Mouse (Mus musculus): ENCODE data around the gene P2rx2. TPM values are rescaled to one million over a fixed set of nuclear protein-coding genes. Genes with fewer than 3 reads are reported as not detected.
A peak's percentile ranks its signal among the peaks of the same experiment; 100 is the strongest.

The P2rx2 gene
- 1.0 and 1.3 TPM in 2 replicates for polyA plus RNA-seq (2014; fragmentation: Nextera tagmentation; extraction: Ambion mirVana)

DNA sequence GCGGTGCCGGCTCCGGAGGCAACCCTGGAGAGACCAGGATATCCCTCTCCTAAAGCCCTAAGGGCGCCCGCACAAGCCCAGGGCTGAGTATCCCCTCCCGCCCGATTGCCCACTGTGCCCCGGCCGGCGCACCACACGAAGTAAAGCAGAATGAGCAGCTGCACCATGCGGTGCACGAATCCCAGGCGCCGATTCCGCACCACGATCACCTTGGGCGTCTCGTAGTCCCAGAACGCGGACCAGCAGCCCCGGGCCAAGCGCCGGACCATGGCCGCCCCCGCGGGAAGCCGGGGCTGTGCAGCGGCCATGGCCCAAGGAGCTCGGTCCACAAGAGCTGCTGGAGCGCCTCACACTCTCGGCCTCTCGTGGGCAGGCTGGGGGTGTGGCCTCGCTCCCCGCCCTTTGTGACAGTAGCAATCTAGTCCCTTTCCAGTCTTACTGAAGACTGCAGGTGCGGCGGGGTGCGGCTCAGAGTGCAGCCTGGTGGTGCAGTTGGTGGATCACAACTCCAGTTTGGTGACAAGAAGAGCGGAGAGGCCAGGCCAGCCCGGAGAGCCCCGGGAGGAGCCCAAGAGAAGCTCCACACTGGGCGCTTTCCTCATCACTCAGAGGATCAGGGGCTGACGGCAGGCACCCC lies at the start of gene P2rx2:
Gene P2rx2, minus strand, starts transcription at position 565 of the 637 bp plus-strand sequence.
- no peaks in the 10 kb centered on the region for H3K9me3 ChIP-seq (ENCODE audit: control insufficient read depth, low read length)
- no peak within 1 kb of the TSS for H3K27ac ChIP-seq (ENCODE audit: low read depth, low read length)
- ATAC-seq (replicated peaks; ENCODE audit: low FRiP score), result peak; percentile 74
- H3K9ac ChIP-seq (ENCODE audit: low read length), result peak within 1 kb of the TSS; percentile 65
- peak within 1 kb of the TSS; percentile 96 for H3K4me2 ChIP-seq (ENCODE audit: low read depth, low read length, severe bottlenecking)
- peak within 1 kb of the TSS; percentile 44 for H3K4me3 ChIP-seq (ENCODE audit: low read depth, low read length)
- peaks cover 9% of the 10 kb centered on the region for H3K27me3 ChIP-seq (ENCODE audit: control insufficient read depth, insufficient read depth, low read length)
- DNase-seq (ENCODE audit: low spot score), result peak; percentile 80
- 2% methylated on average over 43 of the region's 43 CpGs for WGBS
- H3K36me3 ChIP-seq (ENCODE audit: control insufficient read depth, insufficient read depth, low read length), result no peaks in the 10 kb centered on the region
- peaks cover 7% of the 10 kb centered on the region; the same call in 1 of the 2 replicates for H3K4me1 ChIP-seq (replicated peaks; ENCODE audit: control insufficient read depth, insufficient read depth, low read length)

GRCm38 (mm10) chr5:110392727-110393126 lies 49.7 kb upstream of the P2rx2 start:
- Histone ChIP-seq H3K4me3 (ENCODE audit: low read depth, low read length) (no peak overlapping the region), H3K36me3 (ENCODE audit: control insufficient read depth, insufficient read depth, low read length) (no peaks in the 10 kb centered on the region), H3K9ac (ENCODE audit: low read length) (no peak overlapping the region), H3K27me3 (ENCODE audit: control insufficient read depth, insufficient read depth, low read length) (peaks cover 2% of the 10 kb centered on the region; the same call in 1 of the 2 replicates), H3K4me2 (ENCODE audit: low read depth, low read length, severe bottlenecking) (no peak overlapping the region), H3K4me1 (replicated peaks; ENCODE audit: control insufficient read depth, insufficient read depth, low read length) (no peaks in the 10 kb centered on the region), H3K27ac (ENCODE audit: low read depth, low read length) (no peak overlapping the region), H3K9me3 (ENCODE audit: control insufficient read depth, low read length) (no peaks in the 10 kb centered on the region)
- ATAC-seq (replicated peaks; ENCODE audit: low FRiP score) (peak; percentile 53; the same call in 1 of the 2 replicates), DNase-seq (ENCODE audit: low spot score) (no peak)
- 78% methylated on average over 5 of the region's 5 CpGs for WGBS

- 82% methylated on average over 4 of the region's 4 CpGs for WGBS
- Histone ChIP-seq H3K27ac (ENCODE audit: low read depth, low read length) (no peak overlapping the region), H3K36me3 (ENCODE audit: control insufficient read depth, insufficient read depth, low read length) (no peaks in the 10 kb centered on the region), H3K4me3 (ENCODE audit: low read depth, low read length) (no peak overlapping the region), H3K9ac (ENCODE audit: low read length) (no peak overlapping the region), H3K27me3 (ENCODE audit: control insufficient read depth, insufficient read depth, low read length) (peaks cover 2% of the 10 kb centered on the region; the same call in 1 of the 2 replicates), H3K4me2 (ENCODE audit: low read depth, low read length, severe bottlenecking) (no peak overlapping the region), H3K9me3 (ENCODE audit: control insufficient read depth, low read length) (no peaks in the 10 kb centered on the region), H3K4me1 (replicated peaks; ENCODE audit: control insufficient read depth, insufficient read depth, low read length) (peaks cover 3% of the 10 kb centered on the region)
- DNase-seq (ENCODE audit: low spot score) (no peak), ATAC-seq (replicated peaks; ENCODE audit: low FRiP score) (no peak)
Observed at GRCm38 (mm10) chr5:110390631-110391030, 47.6 kb upstream of the P2rx2 start.

- H3K27ac ChIP-seq (ENCODE audit: low read depth, low read length), result no peak overlapping the region
Observed at GRCm38 (mm10) chr5:110387332-110387731, 44.3 kb upstream of the P2rx2 start.

GRCm38 (mm10) chr5:110386371-110387330 lies 43.6 kb upstream of the P2rx2 start:
- ATAC-seq (replicated peaks; ENCODE audit: low FRiP score), result peak; percentile 90
- Histone ChIP-seq H3K4me3 (ENCODE audit: low read depth, low read length) (peak overlapping the region; percentile 50), H3K4me2 (ENCODE audit: low read depth, low read length, severe bottlenecking) (peak overlapping the region; percentile 68), H3K4me1 (replicated peaks; ENCODE audit: control insufficient read depth, insufficient read depth, low read length) (peaks cover 12% of the 10 kb centered on the region), H3K27me3 (ENCODE audit: control insufficient read depth, insufficient read depth, low read length) (peaks cover 2% of the 10 kb centered on the region; the same call in 1 of the 2 replicates), H3K27ac (ENCODE audit: low read depth, low read length) (peak overlapping the region; percentile 46; the same call in 1 of the 2 replicates), H3K9me3 (ENCODE audit: control insufficient read depth, low read length) (no peaks in the 10 kb centered on the region), H3K36me3 (ENCODE audit: control insufficient read depth, insufficient read depth, low read length) (no peaks in the 10 kb centered on the region; the same call in 1 of the 2 replicates), H3K9ac (ENCODE audit: low read length) (peak overlapping the region; percentile 70)
- peak; percentile 94 for DNase-seq (ENCODE audit: low spot score)
- under 1% methylated on average over 90 of the region's 90 CpGs for WGBS

More at GRCm38 (mm10) chr5:110387332-110387731, 44.3 kb upstream of the P2rx2 start:
- Histone ChIP-seq H3K9ac (ENCODE audit: low read length) (peak overlapping the region; percentile 70), H3K36me3 (ENCODE audit: control insufficient read depth, insufficient read depth, low read length) (no peaks in the 10 kb centered on the region), H3K4me1 (replicated peaks; ENCODE audit: control insufficient read depth, insufficient read depth, low read length) (peaks cover 12% of the 10 kb centered on the region), H3K9me3 (ENCODE audit: control insufficient read depth, low read length) (no peaks in the 10 kb centered on the region), H3K4me2 (ENCODE audit: low read depth, low read length, severe bottlenecking) (peak overlapping the region; percentile 68), H3K4me3 (ENCODE audit: low read depth, low read length) (peak overlapping the region; percentile 50), H3K27me3 (ENCODE audit: control insufficient read depth, insufficient read depth, low read length) (peaks cover 2% of the 10 kb centered on the region; the same call in 1 of the 2 replicates)
- DNase-seq (ENCODE audit: low spot score) (no peak), ATAC-seq (replicated peaks; ENCODE audit: low FRiP score) (no peak; the same call in none of the 2 replicates)
- 11% methylated on average over 8 of the region's 8 CpGs for WGBS

DNA sequence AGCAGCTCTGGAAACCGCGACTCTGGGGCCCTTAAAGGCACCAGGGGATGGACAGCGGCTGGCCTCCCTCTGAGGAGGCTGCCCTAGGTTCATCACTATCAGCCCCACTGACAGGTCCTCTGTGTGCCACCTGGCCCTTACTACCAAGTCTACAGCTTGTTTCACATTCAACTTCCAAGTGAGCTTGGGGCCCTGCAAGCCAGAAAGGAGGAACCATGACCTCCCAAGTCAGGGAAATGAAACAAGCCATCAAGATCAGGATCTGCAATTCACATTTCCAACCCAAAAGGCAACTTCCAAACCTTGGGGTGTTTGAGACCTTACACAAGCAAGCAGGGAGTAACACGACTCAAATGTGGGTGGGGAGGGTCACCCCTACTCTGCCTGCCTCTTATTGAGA lies 42.3 kb upstream of the P2rx2 start:
- WGBS, result 29% methylated on average over 4 of the region's 4 CpGs
- peak overlapping the region; percentile 1; the same call in 1 of the 2 replicates for H3K9ac ChIP-seq (ENCODE audit: low read length)

DNA sequence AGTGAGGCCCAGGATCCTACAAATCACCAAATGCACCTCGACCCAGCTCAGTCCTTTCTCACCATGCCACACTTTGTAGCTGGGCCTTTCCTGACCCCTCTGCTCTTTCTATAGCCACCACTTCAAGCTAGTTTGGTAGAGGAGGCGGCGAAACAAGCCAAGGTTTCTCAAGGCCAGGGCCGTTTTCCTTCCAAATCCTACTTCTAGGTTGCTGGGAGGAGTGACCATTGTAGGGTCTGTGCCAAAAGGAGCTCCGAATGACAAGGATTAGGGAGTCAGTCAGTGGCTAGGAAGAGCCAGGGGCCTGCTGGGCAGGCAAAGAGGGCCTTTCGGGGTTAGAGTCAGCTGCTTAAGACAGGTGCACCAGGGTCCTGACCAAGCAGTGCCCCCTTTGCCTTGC lies 41.5 kb upstream of the P2rx2 start:
- peak; percentile 46 for DNase-seq (ENCODE audit: low spot score)

More for the DNA sequence above, 42.3 kb upstream of the P2rx2 start:
- ATAC-seq (replicated peaks; ENCODE audit: low FRiP score), result no peak
- Histone ChIP-seq H3K27ac (ENCODE audit: low read depth, low read length) (no peak overlapping the region), H3K9me3 (ENCODE audit: control insufficient read depth, low read length) (no peaks in the 10 kb centered on the region), H3K4me2 (ENCODE audit: low read depth, low read length, severe bottlenecking) (peak overlapping the region; percentile 68), H3K36me3 (ENCODE audit: control insufficient read depth, insufficient read depth, low read length) (no peaks in the 10 kb centered on the region; the same call in 1 of the 2 replicates), H3K4me3 (ENCODE audit: low read depth, low read length) (peak overlapping the region; percentile 50), H3K4me1 (replicated peaks; ENCODE audit: control insufficient read depth, insufficient read depth, low read length) (peaks cover 12% of the 10 kb centered on the region), H3K27me3 (ENCODE audit: control insufficient read depth, insufficient read depth, low read length) (peaks cover 2% of the 10 kb centered on the region; the same call in 1 of the 2 replicates)
- DNase-seq (ENCODE audit: low spot score), result no peak

DNA sequence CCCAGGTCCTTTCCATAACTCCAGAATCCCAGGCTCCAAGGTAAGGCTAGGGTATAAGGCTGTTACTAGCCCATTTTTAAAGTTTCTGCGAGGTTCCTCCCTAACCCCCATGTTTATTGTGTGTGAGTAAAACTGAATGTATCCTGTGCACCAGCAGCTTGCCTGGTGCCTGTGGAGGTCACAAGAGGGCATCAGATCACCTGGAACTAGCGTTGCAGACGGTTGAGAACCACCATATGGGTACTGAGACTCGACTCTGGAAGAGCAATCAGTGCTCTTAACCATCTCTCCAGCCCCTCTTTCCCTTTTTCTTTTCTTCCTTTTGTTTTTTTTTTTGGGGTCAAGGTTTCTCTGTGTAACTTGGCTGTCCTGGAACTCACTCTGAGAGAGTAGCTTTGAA lies 36.8 kb upstream of the P2rx2 start:
- peaks cover 6% of the 10 kb centered on the region for H3K4me1 ChIP-seq (replicated peaks; ENCODE audit: control insufficient read depth, insufficient read depth, low read length)
- H3K27ac ChIP-seq (ENCODE audit: low read depth, low read length), result no peak overlapping the region
- no peak overlapping the region for H3K4me2 ChIP-seq (ENCODE audit: low read depth, low read length, severe bottlenecking)
- no peak for DNase-seq (ENCODE audit: low spot score)
- H3K36me3 ChIP-seq (ENCODE audit: control insufficient read depth, insufficient read depth, low read length), result peaks cover 8% of the 10 kb centered on the region; the same call in 1 of the 2 replicates
- H3K27me3 ChIP-seq (ENCODE audit: control insufficient read depth, insufficient read depth, low read length), result no peaks in the 10 kb centered on the region
- H3K4me3 ChIP-seq (ENCODE audit: low read depth, low read length), result no peak overlapping the region
- no peak for ATAC-seq (replicated peaks; ENCODE audit: low FRiP score)
- no peaks in the 10 kb centered on the region for H3K9me3 ChIP-seq (ENCODE audit: control insufficient read depth, low read length)
- 92% methylated on average over 4 of the region's 4 CpGs for WGBS
- no peak overlapping the region for H3K9ac ChIP-seq (ENCODE audit: low read length)

More for the DNA sequence above, 41.5 kb upstream of the P2rx2 start:
- Histone ChIP-seq H3K9ac (ENCODE audit: low read length) (no peak overlapping the region; the same call in 1 of the 2 replicates), H3K27ac (ENCODE audit: low read depth, low read length) (no peak overlapping the region), H3K4me1 (replicated peaks; ENCODE audit: control insufficient read depth, insufficient read depth, low read length) (peaks cover 12% of the 10 kb centered on the region), H3K4me3 (ENCODE audit: low read depth, low read length) (peak overlapping the region; percentile 50; the same call in 1 of the 2 replicates), H3K9me3 (ENCODE audit: control insufficient read depth, low read length) (no peaks in the 10 kb centered on the region), H3K27me3 (ENCODE audit: control insufficient read depth, insufficient read depth, low read length) (peaks cover 2% of the 10 kb centered on the region; the same call in 1 of the 2 replicates), H3K36me3 (ENCODE audit: control insufficient read depth, insufficient read depth, low read length) (no peaks in the 10 kb centered on the region; the same call in 1 of the 2 replicates), H3K4me2 (ENCODE audit: low read depth, low read length, severe bottlenecking) (peak overlapping the region; percentile 68; the same call in 1 of the 2 replicates)
- ATAC-seq (replicated peaks; ENCODE audit: low FRiP score), result no peak
- 61% methylated on average over 6 of the region's 6 CpGs for WGBS

All from forebrain, embryonic 11.5 days (tissue).